ENCODE assay signal across 8 mouse cellular contexts in the genomic region with DNA sequence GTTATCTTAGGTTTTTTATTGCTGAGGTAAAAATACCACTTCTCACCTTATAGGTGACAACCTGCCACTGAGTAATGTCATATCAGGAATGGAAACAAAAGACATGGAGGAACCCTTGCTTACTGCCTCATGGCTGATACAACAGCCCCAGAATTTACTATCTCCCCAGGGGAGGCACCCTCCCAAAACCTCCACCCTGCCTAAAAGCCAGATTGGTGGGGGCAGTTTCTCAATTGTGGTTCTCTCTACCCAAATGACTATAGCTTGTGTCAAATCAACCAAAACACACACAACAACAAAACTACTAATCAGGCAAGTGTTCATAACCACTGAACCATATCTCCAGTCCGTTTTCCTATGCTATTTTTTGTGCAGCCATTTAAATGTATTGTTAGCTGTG. TPM values are rescaled to one million over a fixed set of nuclear protein-coding genes. Genes with fewer than 3 reads are reported as not detected.
DNase-seq lines count a peak whose midpoint lies in the region; ATAC-seq and TF ChIP-seq lines count a peak whose summit lies in the region.

No protein-coding gene starts in this region.

- no peaks in the 10 kb centered on the region for H3K27me3 ChIP-seq in kidney, postnatal 0 days (ENCODE audit: insufficient read depth, low read length)
- no peaks in the 10 kb centered on the region for H3K27me3 ChIP-seq in embryonic facial prominence, embryonic 12.5 days
- H3K27me3 ChIP-seq in intestine, embryonic 16.5 days (replicated peaks; ENCODE audit: control insufficient read depth, insufficient read depth, low read length) = no peaks in the 10 kb centered on the region
- H3K27me3 ChIP-seq in midbrain, postnatal 0 days (ENCODE audit: insufficient read depth, low read length) = no peaks in the 10 kb centered on the region

- H3K36me3 ChIP-seq in kidney, postnatal 0 days (ENCODE audit: insufficient read depth, low read length) = peaks cover 4% of the 10 kb centered on the region; the same call in 1 of the 2 replicates
- 0 out of 2 replicates have a peak, but pooled peaks cover 2% of the 10 kb centered on the region for H3K36me3 ChIP-seq in embryonic facial prominence, embryonic 12.5 days
- no peaks in the 10 kb centered on the region for H3K36me3 ChIP-seq in intestine, embryonic 16.5 days (ENCODE audit: control insufficient read depth, insufficient read depth, low read length)
- peaks cover 4% of the 10 kb centered on the region; the same call in 1 of the 2 replicates for H3K36me3 ChIP-seq in midbrain, postnatal 0 days (ENCODE audit: insufficient read depth, low read length)

- DNase-seq in kidney, postnatal 0 days (ENCODE audit: low spot score) = no peak
- no peak for DNase-seq in kidney, adult 11 months
- DNase-seq in midbrain, postnatal 0 days (ENCODE audit: low spot score) = no peak
- DNase-seq in frontal cortex, adult 2 months (ENCODE audit: extremely low spot score in 1 of 2, low spot score in 1 of 2) = no peak
- no peak for DNase-seq in cerebellum, postnatal 10 days
- no peak for DNase-seq in right cerebral cortex, adult 2 months (ENCODE audit: low spot score in 2 of 2)

- H3K9me3 ChIP-seq in kidney, postnatal 0 days (replicated peaks; ENCODE audit: low read length) = no peaks in the 10 kb centered on the region
- no peaks in the 10 kb centered on the region for H3K9me3 ChIP-seq in embryonic facial prominence, embryonic 12.5 days
- H3K9me3 ChIP-seq in intestine, embryonic 16.5 days (ENCODE audit: control insufficient read depth, low read length) = no peaks in the 10 kb centered on the region
- H3K9me3 ChIP-seq in midbrain, postnatal 0 days (ENCODE audit: low read length) = no peaks in the 10 kb centered on the region

- no peak for TF ChIP-seq CTCF in kidney, postnatal 0 days (IDR thresholded peaks at IDR 0.05; ENCODE audit: low read depth)
- no peak for TF ChIP-seq CTCF in midbrain, postnatal 0 days (IDR thresholded peaks at IDR 0.05)

- peak overlapping the region; percentile 92 for H3K9ac ChIP-seq in kidney, postnatal 0 days (ENCODE audit: low read depth, low read length)
- H3K9ac ChIP-seq in embryonic facial prominence, embryonic 12.5 days = peak overlapping the region; percentile 83
- H3K9ac ChIP-seq in intestine, embryonic 16.5 days (ENCODE audit: low read depth, low read length) = peak overlapping the region; percentile 92
- H3K9ac ChIP-seq in midbrain, postnatal 0 days (replicated peaks; ENCODE audit: low read length, poor library complexity, severe bottlenecking) = peak overlapping the region; percentile 99

- H3K4me1 ChIP-seq in kidney, postnatal 0 days (replicated peaks; ENCODE audit: insufficient read depth, low read length) = peaks cover 8% of the 10 kb centered on the region
- H3K4me1 ChIP-seq in embryonic facial prominence, embryonic 12.5 days = peaks cover 14% of the 10 kb centered on the region
- peaks cover 11% of the 10 kb centered on the region for H3K4me1 ChIP-seq in intestine, embryonic 16.5 days (ENCODE audit: control insufficient read depth, insufficient read depth, low read length)
- H3K4me1 ChIP-seq in midbrain, postnatal 0 days (ENCODE audit: insufficient read depth, low read length) = peaks cover 6% of the 10 kb centered on the region

- WGBS in kidney, postnatal 0 days = 44% methylated on average over 1 of the region's 1 CpGs
- WGBS in embryonic facial prominence, embryonic 12.5 days = 67% methylated on average over 1 of the region's 1 CpGs
- 68% methylated on average over 1 of the region's 1 CpGs for WGBS in intestine, embryonic 16.5 days
- WGBS in midbrain, postnatal 0 days = 37% methylated on average over 1 of the region's 1 CpGs

- peak overlapping the region; percentile 60 for H3K4me2 ChIP-seq in kidney, postnatal 0 days (ENCODE audit: low read length)
- H3K4me2 ChIP-seq in embryonic facial prominence, embryonic 12.5 days (replicated peaks) = peak overlapping the region; percentile 75
- H3K4me2 ChIP-seq in intestine, embryonic 16.5 days (ENCODE audit: low read depth, low read length) = peak overlapping the region; percentile 73
- peak overlapping the region; percentile 67 for H3K4me2 ChIP-seq in midbrain, postnatal 0 days (ENCODE audit: low read depth, low read length, poor library complexity, severe bottlenecking)

- no peak for ATAC-seq in kidney, postnatal 0 days (replicated peaks; ENCODE audit: low FRiP score, low read depth)
- no peak for ATAC-seq in embryonic facial prominence, embryonic 12.5 days (ENCODE audit: insufficient number of reproducible peaks, insufficient read depth, low FRiP score, low TSS enrichment)
- ATAC-seq in intestine, embryonic 16.5 days = no peak
- ATAC-seq in midbrain, postnatal 0 days (ENCODE audit: low FRiP score) = no peak

- H3K27ac ChIP-seq in kidney, postnatal 0 days = no peak overlapping the region
- no peak overlapping the region; the same call in 1 of the 2 replicates for H3K27ac ChIP-seq in embryonic facial prominence, embryonic 12.5 days
- H3K27ac ChIP-seq in intestine, embryonic 16.5 days (ENCODE audit: low read length) = no peak overlapping the region
- H3K27ac ChIP-seq in midbrain, postnatal 0 days (ENCODE audit: low read depth, low read length) = peak overlapping the region; percentile 98

- peak overlapping the region; percentile 80 for H3K4me3 ChIP-seq in kidney, postnatal 0 days (replicated peaks; ENCODE audit: low read depth, low read length)
- H3K4me3 ChIP-seq in embryonic facial prominence, embryonic 12.5 days = peak overlapping the region; percentile 80
- peak overlapping the region; percentile 95 for H3K4me3 ChIP-seq in intestine, embryonic 16.5 days (ENCODE audit: low read length)
- H3K4me3 ChIP-seq in midbrain, postnatal 0 days (ENCODE audit: low read depth, low read length) = peak overlapping the region; percentile 95

RNA-seq across cellular contexts. Expression of a gene that starts 0.6 kb away (rescaled TPM):
- 86.5 and 88.9 TPM in 2 replicates for polyA plus RNA-seq in kidney, postnatal 0 days (2015; fragmentation: Nextera tagmentation; extraction: Ambion mirVana)
- 192 and 198 TPM in 2 replicates for polyA plus RNA-seq in embryonic facial prominence, embryonic 12.5 days (2016; fragmentation: Nextera tagmentation; extraction: Ambion mirVana)
- 77.2 and 83.9 TPM in 2 replicates for polyA plus RNA-seq in intestine, embryonic 16.5 days (2015; fragmentation: Nextera tagmentation; extraction: Ambion mirVana)
- total RNA-seq in midbrain, postnatal 0 days (2014; rRNA removed) = 136 and 145 TPM in 2 replicates
- 129 and 130 TPM in 2 replicates for polyA plus RNA-seq in midbrain, postnatal 0 days (2015; fragmentation: Nextera tagmentation; extraction: Ambion mirVana)
- polyA plus RNA-seq in frontal cortex, adult 2 months (2012; rRNA removed) = 145 TPM in 2 replicates

RNA-seq across cellular contexts. Expression of a gene that starts 0.7 kb away (rescaled TPM):
- polyA plus RNA-seq in kidney, postnatal 0 days (2015; fragmentation: Nextera tagmentation; extraction: Ambion mirVana) = 58.1 and 63.8 TPM in 2 replicates
- 216 and 230 TPM in 2 replicates for polyA plus RNA-seq in embryonic facial prominence, embryonic 12.5 days (2016; fragmentation: Nextera tagmentation; extraction: Ambion mirVana)
- 56.8 and 60.8 TPM in 2 replicates for polyA plus RNA-seq in intestine, embryonic 16.5 days (2015; fragmentation: Nextera tagmentation; extraction: Ambion mirVana)
- 34.0 and 42.3 TPM in 2 replicates for total RNA-seq in midbrain, postnatal 0 days (2014; rRNA removed)
- polyA plus RNA-seq in midbrain, postnatal 0 days (2015; fragmentation: Nextera tagmentation; extraction: Ambion mirVana) = 49.9 and 57.9 TPM in 2 replicates
- 32.6 and 33.6 TPM in 2 replicates for polyA plus RNA-seq in frontal cortex, adult 2 months (2012; rRNA removed)
